Mouse (Mus musculus): ENCODE results near the gene Supt16.

Supt16 gene

GRCm38 (mm10) chr14:52197156-52197878 lies at the start of gene Supt16:
TSS of gene Supt16 (minus strand) at chr14:52197416.
- peak; percentile 87 for DNase-seq

- no peak for DNase-seq
Observed at GRCm38 (mm10) chr14:52246129-52246528, 48.9 kb upstream of the Supt16 start.

- DNase-seq, result no peak
Observed at GRCm38 (mm10) chr14:52244690-52245042, 47.5 kb upstream of the Supt16 start.

GRCm38 (mm10) chr14:52244041-52244689 lies 46.9 kb upstream of the Supt16 start:
- DNase-seq, result peak; percentile 99

- no peak for DNase-seq
Observed at GRCm38 (mm10) chr14:52236216-52236615, 39.0 kb upstream of the Supt16 start.

- DNase-seq, result no peak
Observed at GRCm38 (mm10) chr14:52235165-52235564, 37.9 kb upstream of the Supt16 start.

- no peak for DNase-seq
Observed at GRCm38 (mm10) chr14:52232249-52232648, 35.0 kb upstream of the Supt16 start.

GRCm38 (mm10) chr14:52225972-52226371 lies 28.8 kb upstream of the Supt16 start:
- DNase-seq, result no peak

GRCm38 (mm10) chr14:52217261-52217660 lies 20.0 kb upstream of the Supt16 start:
- no peak for DNase-seq

- DNase-seq, result no peak
Observed at GRCm38 (mm10) chr14:52199412-52199811, 2.2 kb upstream of the Supt16 start.

GRCm38 (mm10) chr14:52198141-52198540 lies 925 bp upstream of the Supt16 start:
- DNase-seq, result no peak

GRCm38 (mm10) chr14:52196230-52197155 lies 723 bp downstream of the Supt16 start:
- DNase-seq, result no peak

- DNase-seq, result peak; percentile 59
Observed at GRCm38 (mm10) chr14:52195691-52196090, 1.5 kb downstream of the Supt16 start.

- DNase-seq, result peak; percentile 42
Observed at GRCm38 (mm10) chr14:52190740-52191359, 6.4 kb downstream of the Supt16 start.

GRCm38 (mm10) chr14:52189519-52189918 lies 7.7 kb downstream of the Supt16 start:
- no peak for DNase-seq

GRCm38 (mm10) chr14:52188788-52189187 lies 8.4 kb downstream of the Supt16 start:
- no peak for DNase-seq

GRCm38 (mm10) chr14:52166571-52166970 lies 30.6 kb downstream of the Supt16 start:
- DNase-seq, result no peak

- no peak for DNase-seq
Observed at GRCm38 (mm10) chr14:52160911-52161310, 36.3 kb downstream of the Supt16 start.

GRCm38 (mm10) chr14:52155008-52155407 lies 42.2 kb downstream of the Supt16 start:
- no peak for DNase-seq

- no peak for DNase-seq
Observed at GRCm38 (mm10) chr14:52152613-52153012, 44.6 kb downstream of the Supt16 start.

GRCm38 (mm10) chr14:52152179-52152578 lies 45.0 kb downstream of the Supt16 start:
- no peak for DNase-seq

GRCm38 (mm10) chr14:52149888-52150287 lies 47.3 kb downstream of the Supt16 start:
- no peak for DNase-seq

- no peak for DNase-seq
Observed at GRCm38 (mm10) chr14:52146540-52146939, 50.7 kb downstream of the Supt16 start.
